Mouse (Mus musculus) forebrain, embryonic 14.5 days (tissue): Measurements from ENCODE around the gene Tex33. TPM values are rescaled to one million over a fixed set of nuclear protein-coding genes. Genes with fewer than 3 reads are reported as not detected.

ENCODE experiments used
- ATAC-seq: fragments of 200-750 bp; cut with Nextera tagmentation; 2 replicates; pipeline ENCODE4 v1.8.0; 2017; ENCODE audit warnings: mild to moderate bottlenecking, moderate library complexity
- DNase-seq: peaks from one replicate; pipeline ENCODE4 v3.0.0-alpha.2; 2015; ENCODE audit warnings: low spot score
- H3K27ac ChIP-seq: fragments of 300-500 bp; sonication (generic); 2 replicates; pipeline ENCODE4 v1.5.1; 2014; ENCODE audit warnings: low read depth, mild to moderate bottlenecking, control low read depth, low read length, moderate library complexity
- H3K27me3 ChIP-seq: fragments of 300-500 bp; sonication (generic); replicated peaks from 2 replicates; pipeline ENCODE4 v1.6.1; 2014; ENCODE audit warnings: low read length, control low read depth, mixed read lengths; ENCODE audit not compliant: control insufficient read depth, insufficient read depth
- H3K36me3 ChIP-seq: fragments of 300-500 bp; sonication (generic); 2 replicates; pipeline ENCODE4 v1.6.1; 2014; ENCODE audit warnings: low read length, control low read depth; ENCODE audit not compliant: control insufficient read depth, insufficient read depth
- H3K4me1 ChIP-seq: fragments of 300-500 bp; sonication (generic); 2 replicates; pipeline ENCODE4 v1.6.1; 2014; ENCODE audit warnings: antibody characterized with exemption, low read length, control low read depth; ENCODE audit not compliant: control insufficient read depth, insufficient read depth
- H3K4me2 ChIP-seq: fragments of 300-500 bp; sonication (generic); 2 replicates; pipeline ENCODE4 v1.6.1; 2014; ENCODE audit warnings: mild to moderate bottlenecking, control low read depth, low read length
- H3K4me3 ChIP-seq: fragments of 300-500 bp; sonication (generic); 2 replicates; pipeline ENCODE4 v1.5.1; 2014; ENCODE audit warnings: low read depth, low read length, control low read depth
- H3K9ac ChIP-seq: fragments of 300-500 bp; sonication (generic); 2 replicates; pipeline ENCODE4 v1.6.1; 2014; ENCODE audit warnings: mild to moderate bottlenecking, low read length, control low read depth, moderate library complexity
- H3K9me3 ChIP-seq: fragments of 300-500 bp; sonication (generic); replicated peaks from 2 replicates; pipeline ENCODE4 v1.6.1; 2016; ENCODE audit warnings: low read length, control low read depth, mixed read lengths; ENCODE audit not compliant: control insufficient read depth
- WGBS: fragments of 180-500 bp; shearing (Covaris S2); extraction: QIAGEN DNeasy Blood & Tissue Kit; methylation state at CpG from one replicate; pipeline ENCODE4 v1.1.7; 2014; 5-methylcytosine and 5-hydroxymethylcytosine counted together
- polyA plus RNA-seq: library from polyadenylated mRNA; unstranded; fragments of >200 nt; fragmentation: Nextera tagmentation; extraction: Ambion mirVana; gene quantifications from 2 replicates; pipeline ENCODE4 v1.2.1, GENCODE M21; 2014

The Tex33 gene
- polyA plus RNA-seq, 1 experiment from 2014 or later = not detected

DNA sequence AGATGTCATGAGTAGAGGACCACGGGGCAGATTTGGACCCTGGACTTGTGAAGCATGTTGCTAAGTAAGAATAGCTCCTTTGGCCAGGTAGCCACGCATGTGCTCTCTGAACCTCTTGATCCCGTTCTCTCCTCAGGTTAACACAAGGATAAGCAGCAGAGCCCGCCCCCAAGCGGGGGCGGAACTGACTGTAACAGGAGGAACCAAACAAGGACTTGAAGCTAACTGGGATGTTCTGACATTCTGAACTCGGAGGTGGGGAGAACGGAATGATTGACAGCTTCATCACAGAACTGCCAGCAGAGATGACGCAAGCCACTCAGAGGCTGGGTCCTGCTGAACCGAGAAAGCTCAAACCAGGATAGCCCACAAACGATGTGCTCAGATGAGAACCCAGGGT lies 28.8 kb upstream of the Tex33 start:
- ATAC-seq (no peak), DNase-seq (no peak)
- peaks cover 5% of the 10 kb centered on the region for H3K4me1 ChIP-seq
- no peaks in the 10 kb centered on the region for H3K9me3 ChIP-seq
- H3K9ac ChIP-seq = no peak overlapping the region
- H3K27me3 ChIP-seq = no peaks in the 10 kb centered on the region
- no peak overlapping the region for H3K4me2 ChIP-seq
- no peaks in the 10 kb centered on the region for H3K36me3 ChIP-seq
- H3K27ac ChIP-seq = no peak overlapping the region
- WGBS = 25% methylated on average over 11 of the region's 11 CpGs
- no peak overlapping the region for H3K4me3 ChIP-seq

- DNase-seq (peak; percentile 91), ATAC-seq (peak; percentile 74; the same call in 1 of the 2 replicates)
- no peaks in the 10 kb centered on the region for H3K9me3 ChIP-seq
- H3K4me3 ChIP-seq = no peak overlapping the region
- no peak overlapping the region for H3K9ac ChIP-seq
- H3K4me1 ChIP-seq = no peaks in the 10 kb centered on the region
- no peaks in the 10 kb centered on the region for H3K27me3 ChIP-seq
- WGBS = 17% methylated on average over 16 of the region's 16 CpGs
- no peak overlapping the region for H3K4me2 ChIP-seq
- no peaks in the 10 kb centered on the region for H3K36me3 ChIP-seq
- H3K27ac ChIP-seq = no peak overlapping the region
Observed at GRCm38 (mm10) chr15:78422046-78422956, 26.6 kb upstream of the Tex33 start.

- Histone ChIP-seq H3K4me2 (no peak overlapping the region), H3K27me3 (no peaks in the 10 kb centered on the region), H3K4me1 (no peaks in the 10 kb centered on the region), H3K9ac (no peak overlapping the region), H3K9me3 (no peaks in the 10 kb centered on the region), H3K36me3 (no peaks in the 10 kb centered on the region), H3K4me3 (no peak overlapping the region), H3K27ac (no peak overlapping the region)
- WGBS = 80% methylated on average over 13 of the region's 13 CpGs
- ATAC-seq = no peak
- no peak for DNase-seq
Observed at GRCm38 (mm10) chr15:78420395-78420794, 24.7 kb upstream of the Tex33 start.

GRCm38 (mm10) chr15:78416937-78417336 lies 21.2 kb upstream of the Tex33 start:
- Histone ChIP-seq H3K4me2 (no peak overlapping the region), H3K9ac (no peak overlapping the region), H3K27me3 (no peaks in the 10 kb centered on the region), H3K36me3 (0 out of 2 replicates have a peak, but pooled peaks cover 3% of the 10 kb centered on the region), H3K9me3 (no peaks in the 10 kb centered on the region), H3K4me3 (no peak overlapping the region), H3K27ac (no peak overlapping the region), H3K4me1 (no peaks in the 10 kb centered on the region)
- whole genome bisulfite sequencing = 13% methylated on average over 4 of the region's 4 CpGs
- ATAC-seq (no peak), DNase-seq (no peak)

DNA sequence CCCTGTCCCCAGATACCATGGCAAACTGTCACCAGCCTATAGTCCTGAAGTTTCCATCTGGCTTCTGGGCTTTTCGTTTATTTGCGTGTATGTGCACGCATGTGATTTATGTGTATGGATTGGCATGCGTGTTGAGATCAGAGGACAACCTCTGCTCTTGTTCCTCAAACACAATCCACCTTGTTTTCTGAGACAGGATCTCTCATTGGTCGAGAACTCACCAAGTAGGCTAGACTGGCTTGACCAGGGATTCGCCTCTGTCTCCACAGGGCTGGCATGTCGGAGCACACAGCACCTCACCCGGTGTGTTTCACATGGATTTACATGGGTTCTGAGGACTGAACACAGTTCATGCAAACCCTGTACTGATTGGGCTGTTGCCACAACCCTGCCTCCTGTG lies 18.4 kb upstream of the Tex33 start:
- H3K36me3 ChIP-seq = 0 out of 2 replicates have a peak, but pooled peaks cover 3% of the 10 kb centered on the region
- 91% methylated on average over 8 of the region's 8 CpGs for WGBS
- ATAC-seq = no peak
- no peak overlapping the region for H3K4me2 ChIP-seq
- H3K9me3 ChIP-seq = no peaks in the 10 kb centered on the region
- no peak overlapping the region for H3K9ac ChIP-seq
- H3K4me3 ChIP-seq = no peak overlapping the region
- H3K27me3 ChIP-seq = peaks cover 13% of the 10 kb centered on the region
- DNase-seq = no peak
- H3K27ac ChIP-seq = no peak overlapping the region
- peaks cover 3% of the 10 kb centered on the region; the same call in 1 of the 2 replicates for H3K4me1 ChIP-seq

GRCm38 (mm10) chr15:78413719-78414117 lies 18.0 kb upstream of the Tex33 start:
- no peak overlapping the region for H3K9ac ChIP-seq
- DNase-seq (no peak), ATAC-seq (no peak)
- WGBS = 24% methylated on average over 1 of the region's 1 CpGs
- no peak overlapping the region for H3K27ac ChIP-seq
- H3K9me3 ChIP-seq = no peaks in the 10 kb centered on the region
- H3K4me2 ChIP-seq = no peak overlapping the region
- 0 out of 2 replicates have a peak, but pooled peaks cover 3% of the 10 kb centered on the region for H3K36me3 ChIP-seq
- no peak overlapping the region for H3K4me3 ChIP-seq
- peaks cover 3% of the 10 kb centered on the region; the same call in 1 of the 2 replicates for H3K4me1 ChIP-seq
- H3K27me3 ChIP-seq = peaks cover 17% of the 10 kb centered on the region

DNA sequence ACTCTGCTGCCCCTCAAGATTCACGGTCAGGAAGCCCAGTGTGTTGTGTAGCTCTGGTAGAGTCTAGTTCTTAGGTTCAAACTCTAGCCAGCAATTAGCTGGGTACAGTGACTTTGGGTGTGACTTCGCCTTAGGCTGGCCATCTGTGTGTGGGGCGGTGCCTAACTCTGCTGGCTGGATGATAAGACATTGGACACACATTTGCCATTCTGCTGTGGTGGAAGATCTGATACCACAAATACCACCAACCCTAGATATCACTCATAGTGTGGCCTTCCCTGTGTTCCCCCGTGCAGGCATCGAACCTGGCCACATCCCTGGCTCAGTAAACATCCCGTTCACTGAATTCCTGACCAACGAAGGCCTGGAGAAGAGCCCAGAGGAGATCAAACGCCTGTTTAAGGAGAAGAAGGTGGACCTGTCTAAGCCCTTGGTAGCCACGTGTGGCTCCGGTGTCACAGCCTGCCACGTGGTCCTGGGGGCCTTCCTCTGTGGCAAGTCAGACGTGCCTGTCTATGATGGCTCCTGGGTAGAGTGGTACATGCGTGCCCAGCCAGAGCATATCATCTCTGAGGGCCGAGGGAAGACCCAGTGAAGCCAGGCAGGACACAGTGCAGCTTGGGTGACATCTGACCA lies 17.5 kb upstream of the Tex33 start:
- H3K4me1 ChIP-seq = peaks cover 3% of the 10 kb centered on the region; the same call in 1 of the 2 replicates
- H3K9me3 ChIP-seq = no peaks in the 10 kb centered on the region
- H3K9ac ChIP-seq = no peak overlapping the region
- H3K27ac ChIP-seq = no peak overlapping the region
- ATAC-seq (no peak), DNase-seq (no peak)
- no peak overlapping the region for H3K4me2 ChIP-seq
- 90% methylated on average over 14 of the region's 14 CpGs for WGBS
- H3K36me3 ChIP-seq = 0 out of 2 replicates have a peak, but pooled peaks cover 3% of the 10 kb centered on the region
- no peak overlapping the region for H3K4me3 ChIP-seq
- H3K27me3 ChIP-seq = peaks cover 20% of the 10 kb centered on the region

- Histone ChIP-seq H3K4me3 (peak overlapping the region; percentile 14; the same call in 1 of the 2 replicates), H3K4me2 (peak overlapping the region; percentile 44), H3K9me3 (no peaks in the 10 kb centered on the region), H3K4me1 (peaks cover 14% of the 10 kb centered on the region), H3K27ac (no peak overlapping the region), H3K27me3 (peaks cover 23% of the 10 kb centered on the region), H3K36me3 (0 out of 2 replicates have a peak, but pooled peaks cover 3% of the 10 kb centered on the region), H3K9ac (peak overlapping the region; percentile 40; the same call in 1 of the 2 replicates)
- 11% methylated on average over 12 of the region's 12 CpGs for WGBS
- ATAC-seq (no peak), DNase-seq (no peak)
Observed at GRCm38 (mm10) chr15:78409570-78410052, 13.9 kb upstream of the Tex33 start.
